In the genomic region with DNA sequence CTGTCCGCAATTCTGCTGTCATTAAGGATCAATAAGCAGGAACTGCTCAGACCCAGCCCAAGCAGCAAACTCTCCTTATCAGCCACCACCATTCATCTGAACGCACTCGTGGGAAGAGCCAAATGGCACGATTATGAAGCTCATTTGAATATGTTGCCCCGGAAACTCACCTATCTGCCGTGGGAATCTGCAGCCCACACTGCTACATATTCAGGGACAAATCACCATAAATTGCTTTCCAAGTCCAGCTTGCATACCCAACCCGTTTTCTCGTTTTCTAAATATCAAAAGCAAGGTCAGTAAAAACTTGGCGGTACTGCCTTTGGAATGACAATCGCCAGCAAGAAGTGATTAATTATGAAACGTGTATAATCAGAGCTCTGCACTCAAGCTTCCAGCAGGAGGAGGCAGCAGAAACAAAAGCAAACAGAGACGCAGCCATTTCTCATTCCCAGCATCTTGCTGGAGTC, we compare ENCODE assay signal across 10 mouse cellular contexts.
DNase-seq lines count a peak whose midpoint lies in the region; ATAC-seq and TF ChIP-seq lines count a peak whose summit lies in the region.
"Had no signal": no experiment of that assay in that cellular context is flagged by ENCODE, and none has a peak within 500 bp of the region (broad histone marks: within the 10 kb centered on the region; RNA-seq: fewer than 3 reads in every experiment).

No protein-coding gene starts in this region.

- H3K27ac ChIP-seq in midbrain, embryonic 10.5 days (replicated peaks), result peak overlapping the region; percentile 72

- 72% methylated on average over 12 of the region's 12 CpGs for whole genome bisulfite sequencing in midbrain, embryonic 10.5 days

- intact Hi-C loops in heart, postnatal 10 days (cut with DNase I), result no loop called here

- no peak overlapping the region for H3K4me3 ChIP-seq in G1E (ENCODE audit: low read depth, low read length)
- H3K4me3 ChIP-seq in midbrain, embryonic 10.5 days, result no peak overlapping the region

- peak; percentile 8 to 23 for DNase-seq in frontal cortex, postnatal 36 days (ENCODE audit: low spot score in 2 of 2)
- DNase-seq in frontal cortex, postnatal 14 days (ENCODE audit: low spot score in 2 of 2), result no peak
- peak; percentile 11 for DNase-seq in G1E (ENCODE audit: low spot score)
- peak; percentile 17 for DNase-seq in gonadal fat pad, adult 2 months (ENCODE audit: low read depth)
- DNase-seq in midbrain, embryonic 10.5 days (ENCODE audit: low spot score), result no peak
- no peak for DNase-seq in heart, postnatal 10 days
- DNase-seq in embryo, embryonic 9.5 days (ENCODE audit: extremely low spot score), result no peak
- DNase-seq: adrenal gland, postnatal 10 days; heart, adult 18-20 months had no signal

- 0 out of 2 replicates have a peak, but pooled peaks cover 2% of the 10 kb centered on the region for H3K27me3 ChIP-seq in G1E (ENCODE audit: insufficient read depth, low read length)
- no peaks in the 10 kb centered on the region for H3K27me3 ChIP-seq in midbrain, embryonic 10.5 days (ENCODE audit: low read depth, poor library complexity, severe bottlenecking)

- peaks cover 18% of the 10 kb centered on the region for H3K4me1 ChIP-seq in G1E (ENCODE audit: insufficient read depth, low read depth, low read length)
- peaks cover 48% of the 10 kb centered on the region for H3K4me1 ChIP-seq in midbrain, embryonic 10.5 days

- H3K36me3 ChIP-seq in G1E (replicated peaks), result no peaks in the 10 kb centered on the region
- peaks cover 11% of the 10 kb centered on the region for H3K36me3 ChIP-seq in midbrain, embryonic 10.5 days

- ATAC-seq in G1E (ENCODE audit: extremely low read depth, insufficient number of reproducible peaks, low FRiP score, poor library complexity, severe bottlenecking), result peak; percentile 83
- no peak for ATAC-seq in granulocyte monocyte progenitor cell, adult 5-6 weeks (replicated peaks; ENCODE audit: poor library complexity, severe bottlenecking)

- no peaks in the 10 kb centered on the region for H3K9me3 ChIP-seq in G1E (replicated peaks)
- no peaks in the 10 kb centered on the region for H3K9me3 ChIP-seq in midbrain, embryonic 10.5 days (replicated peaks)

- TF ChIP-seq CTCF in G1E (IDR thresholded peaks at IDR 0.05; ENCODE audit: low read depth, low read length), result no peak

Comparison
In these comparisons a context has a peak if more than half of its experiments do, and no peak if none do; other contexts are left out.
1. DNase-seq: peak in frontal cortex, postnatal 36 days (2 of 2), G1E (single experiment) and gonadal fat pad, adult 2 months (single experiment); none in frontal cortex, postnatal 14 days (0 of 2), midbrain, embryonic 10.5 days (single experiment), heart, postnatal 10 days (0 of 2) and embryo, embryonic 9.5 days (single experiment).